Mouse (Mus musculus): ENCODE results near the gene Gtf2h1.

The Gtf2h1 gene

GRCm38 (mm10) chr7:46853365-46853764 is 57.5 kb downstream of the Gtf2h1 start:
- no peak for DNase-seq

GRCm38 (mm10) chr7:46855866-46856560 is 60.1 kb downstream of the Gtf2h1 start:
- DNase-seq = no peak

- no peak for DNase-seq
Measured at GRCm38 (mm10) chr7:46857436-46857835, 61.5 kb downstream of the Gtf2h1 start.

- DNase-seq = no peak
Measured at GRCm38 (mm10) chr7:46859031-46859430, 63.1 kb downstream of the Gtf2h1 start.

GRCm38 (mm10) chr7:46860996-46861395 is 65.1 kb downstream of the Gtf2h1 start, which contains the start of gene Ldhc:
Gene Ldhc, plus strand, starts transcription at chr7:46861203.
- DNase-seq = no peak

GRCm38 (mm10) chr7:46871988-46872387 is 76.1 kb downstream of the Gtf2h1 start:
- no peak for DNase-seq
